8 mouse cellular contexts compared by ENCODE assay signal in genomic region chr4:56492537-56493221, GRCm38 (mm10).
A peak's percentile ranks its signal among the peaks of the same experiment; 100 is the strongest.
DNase-seq lines count a peak whose midpoint lies in the region; TF ChIP-seq lines count a peak whose summit lies in the region.

No protein-coding gene starts in this region.

- no peaks in the 10 kb centered on the region for H3K36me3 ChIP-seq in embryonic facial prominence, embryonic 10.5 days (replicated peaks)
- H3K36me3 ChIP-seq in kidney, adult 2 months (ENCODE audit: control insufficient read depth, insufficient read depth, low read length) = no peaks in the 10 kb centered on the region

- 0 out of 2 replicates have a peak, but pooled peaks cover 5% of the 10 kb centered on the region for H3K27me3 ChIP-seq in embryonic facial prominence, embryonic 10.5 days (replicated peaks; ENCODE audit: low read depth, poor library complexity, severe bottlenecking)
- H3K27me3 ChIP-seq in kidney, adult 2 months (replicated peaks; ENCODE audit: control insufficient read depth, insufficient read depth, low read length) = no peaks in the 10 kb centered on the region

- H3K4me1 ChIP-seq in embryonic facial prominence, embryonic 10.5 days = peaks cover 6% of the 10 kb centered on the region; the same call in 1 of the 2 replicates
- H3K4me1 ChIP-seq in kidney, adult 2 months (ENCODE audit: control insufficient read depth, insufficient read depth, low read length) = no peaks in the 10 kb centered on the region

- 56% methylated on average over 16 of the region's 16 CpGs for WGBS in embryonic facial prominence, embryonic 10.5 days
- 44% methylated on average over 16 of the region's 16 CpGs for WGBS in kidney, adult 2 months

- peak; percentile 59 for TF ChIP-seq CTCF in kidney, adult 2 months (conservative IDR thresholded peaks at IDR 0.05; ENCODE audit: insufficient read depth, insufficient read length, low read depth, low read length)

- intact Hi-C loops in left cerebral cortex, postnatal 36 days (cut with DNase I) = loop anchor here (5.0 to 10.0 kb wide), 3 partner anchors 190 to 960 kb away; partner anchors contain the start of gene Klf4

- no peak for TF ChIP-seq POLR2A in kidney, adult 2 months (IDR thresholded peaks at IDR 0.05; ENCODE audit: low read depth, low read length)

- DNase-seq in 3134 (ENCODE audit: extremely low read depth, insufficient read length, low spot score) = peak; percentile 42
- peak; percentile 28 for DNase-seq in adrenal gland, adult 8-10 months
- DNase-seq in embryonic facial prominence, embryonic 10.5 days (ENCODE audit: low spot score) = peak; percentile 51
- peak; percentile 77 for DNase-seq in heart, adult 8-10 months (ENCODE audit: low spot score)
- peak; percentile 71 for DNase-seq in kidney, adult 2 months
- peak; percentile 54 to 59 for DNase-seq in left cerebral cortex, postnatal 36 days (ENCODE audit: low spot score in 2 of 2)
- peak; percentile 1 for DNase-seq in naive thymus-derived CD4-positive, alpha-beta T cell, adult 2 months (ENCODE audit: low read depth)
- DNase-seq in testis, postnatal 10 days (ENCODE audit: low spot score) = peak; percentile 57

- H3K27ac ChIP-seq in embryonic facial prominence, embryonic 10.5 days (replicated peaks) = peak overlapping the region; percentile 61
- H3K27ac ChIP-seq in kidney, adult 2 months (ENCODE audit: insufficient read depth, low read depth, low read length) = no peak overlapping the region

- H3K4me3 ChIP-seq in embryonic facial prominence, embryonic 10.5 days = no peak overlapping the region
- H3K4me3 ChIP-seq in kidney, adult 2 months (ENCODE audit: insufficient read depth, low read depth, low read length) = no peak overlapping the region

- H3K9me3 ChIP-seq in embryonic facial prominence, embryonic 10.5 days = no peaks in the 10 kb centered on the region

Comparison
In these comparisons a context has a peak if more than half of its experiments do, and no peak if none do; other contexts are left out.
1. DNase-seq: peak in every context shown above with its lines; median percentile 77 in heart, adult 8-10 months; 71 in kidney, adult 2 months; 57 in testis, postnatal 10 days; 56 in left cerebral cortex, postnatal 36 days; 51 in embryonic facial prominence, embryonic 10.5 days; 42 in 3134; 28 in adrenal gland, adult 8-10 months; 1 in naive thymus-derived CD4-positive, alpha-beta T cell, adult 2 months.